9 mouse cellular contexts compared by ENCODE assay signal in genomic region chr4:87229224-87229959, GRCm38 (mm10). TPM values are rescaled to one million over a fixed set of nuclear protein-coding genes. Genes with fewer than 3 reads are reported as not detected.
DNase-seq lines count a peak whose midpoint lies in the region; ATAC-seq and TF ChIP-seq lines count a peak whose summit lies in the region.
"Had no signal": no experiment of that assay in that cellular context is flagged by ENCODE, and none has a peak within 500 bp of the region (broad histone marks: within the 10 kb centered on the region; RNA-seq: fewer than 3 reads in every experiment).

No protein-coding gene starts in this region.

- H3K9me3 ChIP-seq in liver, embryonic 16.5 days (replicated peaks; ENCODE audit: control insufficient read depth, low read length) = no peaks in the 10 kb centered on the region

- 16% methylated on average over 14 of the region's 14 CpGs for WGBS in heart, adult 2 months
- WGBS in liver, embryonic 16.5 days (ENCODE audit: insufficient replicate concordance) = 15% methylated on average over 14 of the region's 14 CpGs

- H3K79me2 ChIP-seq in heart, adult 2 months (replicated peaks; ENCODE audit: control insufficient read depth, insufficient read depth, low read length) = no peaks in the 10 kb centered on the region

- TF ChIP-seq POLR2A in heart, adult 2 months (IDR thresholded peaks at IDR 0.05; ENCODE audit: insufficient read depth, low read depth, low read length) = no peak

- H3K9ac ChIP-seq in heart, adult 2 months (ENCODE audit: low read depth, low read length) = no peak overlapping the region
- no peak overlapping the region for H3K9ac ChIP-seq in liver, embryonic 16.5 days (ENCODE audit: low read depth, low read length)

- intact Hi-C loops in heart, adult 2 months (cut with DNase I) = no loop called here

- no peaks in the 10 kb centered on the region for H3K36me3 ChIP-seq in heart, adult 2 months (ENCODE audit: control insufficient read depth, insufficient read depth, low read length)
- no peaks in the 10 kb centered on the region for H3K36me3 ChIP-seq in liver, embryonic 16.5 days (ENCODE audit: control insufficient read depth, insufficient read depth)

- no peak for DNase-seq in heart, adult 2 months
- no peak for DNase-seq in heart, postnatal 4 days
- peak; percentile 66 for DNase-seq in brain, adult 2 months (ENCODE audit: low read depth, low spot score)
- peak; percentile 4 for DNase-seq in forelimb bud, embryonic 11.5 days (ENCODE audit: low read depth, low spot score)
- DNase-seq in yolk sac, embryonic 10.5 days (ENCODE audit: low spot score) = no peak
- no peak for DNase-seq in ovary, postnatal 10 days (ENCODE audit: low spot score)

- no peak for TF ChIP-seq CTCF in heart, adult 2 months (IDR thresholded peaks at IDR 0.05)

- no peak overlapping the region for H3K27ac ChIP-seq in heart, adult 2 months
- no peak overlapping the region for H3K27ac ChIP-seq in liver, embryonic 16.5 days (ENCODE audit: low read length)

- no peak for TF ChIP-seq EP300 in heart, adult 2 months (IDR thresholded peaks at IDR 0.05; ENCODE audit: insufficient read depth, low read depth, low read length)

- H3K4me3 ChIP-seq in heart, adult 2 months = peak overlapping the region; percentile 40
- H3K4me3 ChIP-seq in liver, embryonic 16.5 days (ENCODE audit: low read depth, low read length) = peak overlapping the region; percentile 42

- H3K4me2 ChIP-seq in liver, embryonic 16.5 days (ENCODE audit: low read depth, low read length) = peak overlapping the region; percentile 61

- no peaks in the 10 kb centered on the region for H3K4me1 ChIP-seq in heart, adult 2 months (ENCODE audit: control insufficient read depth, insufficient read depth, low read length)
- H3K4me1 ChIP-seq in liver, embryonic 16.5 days (ENCODE audit: control insufficient read depth, low read depth, low read length) = no peaks in the 10 kb centered on the region

- no peaks in the 10 kb centered on the region; the same call in 1 of the 2 replicates for H3K27me3 ChIP-seq in heart, adult 2 months (ENCODE audit: control insufficient read depth, insufficient read depth, low read length)
- peaks cover 12% of the 10 kb centered on the region for H3K27me3 ChIP-seq in liver, embryonic 16.5 days (ENCODE audit: control insufficient read depth, insufficient read depth, low read depth, low read length)

- no peak for ATAC-seq in liver, embryonic 16.5 days (ENCODE audit: low read depth)
- ATAC-seq in megakaryocyte-erythroid progenitor cell, adult 5-6 weeks (replicated peaks; ENCODE audit: low FRiP score, low TSS enrichment, poor library complexity, severe bottlenecking) = no peak

RNA-seq across cellular contexts. Expression of gene Slc24a2, which starts 0.9 kb away (rescaled TPM):
- 1 to 10 TPM; 1.0 to 2.5 TPM for total RNA-seq in heart, adult 2 months (2021)
- polyA plus RNA-seq in heart, adult 2 months (2012; rRNA removed) = 0.66 and 1.5 TPM in 2 replicates
- 1 to 10 TPM; 7.1 to 8.3 TPM for total RNA-seq in heart, postnatal 4 days (2021)
- not detected in 2 replicates for polyA plus RNA-seq in liver, embryonic 16.5 days (2015; fragmentation: Nextera tagmentation; extraction: Ambion mirVana)
- total RNA-seq in megakaryocyte-erythroid progenitor cell, adult 5-6 weeks (2014; fragmentation: Nextera tagmentation) = not detected in 2 replicates
- total RNA-seq in megakaryocyte-erythroid progenitor cell, adult 5-6 weeks (2017) = not detected in 2 replicates
- total RNA-seq: MEL had no signal

Comparison
In these comparisons a context has a peak if more than half of its experiments do, and no peak if none do; other contexts are left out.
1. DNase-seq: peak in brain, adult 2 months (single experiment) and forelimb bud, embryonic 11.5 days (single experiment); none in heart, adult 2 months (0 of 2), heart, postnatal 4 days (single experiment), yolk sac, embryonic 10.5 days (single experiment) and ovary, postnatal 10 days (single experiment).